Mouse (Mus musculus): Measurements from ENCODE around the gene Zfp706. TPM values are rescaled to one million over a fixed set of nuclear protein-coding genes. Genes with fewer than 3 reads are reported as not detected.

The Zfp706 gene
- total RNA-seq, 2 experiments from 2014 or later: 214 to 217 TPM

DNA sequence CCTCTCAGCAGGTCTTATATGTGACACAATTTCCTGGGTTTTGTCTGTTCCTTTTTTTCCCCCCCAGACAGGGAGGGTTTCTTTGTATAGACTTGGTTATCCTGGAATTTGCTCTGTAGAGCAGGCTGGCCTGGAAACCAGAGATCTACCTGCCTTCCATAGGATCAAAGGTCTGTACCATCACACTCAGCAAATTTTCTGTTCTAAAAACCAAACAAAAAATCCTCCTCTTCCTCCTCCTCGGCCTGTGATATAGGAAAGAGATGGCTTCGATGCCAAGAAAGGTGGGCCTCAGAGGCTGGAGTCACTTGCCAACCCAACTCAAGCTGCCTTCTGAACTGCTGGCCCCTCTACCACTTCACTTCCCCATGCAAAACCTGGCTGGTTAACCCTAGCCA is 18.9 kb downstream of the Zfp706 start:
- Histone ChIP-seq H3K27ac (0 out of 2 replicates have a peak overlapping the region, but pooled peaks have one; percentile 32), H3K4me3 (no peak overlapping the region)
- no peak for TF ChIP-seq CTCF (IDR thresholded peaks at IDR 0.05)
- intact Hi-C loops (cut with DNase I): no loop called here
- DNase-seq (ENCODE audit: extremely low spot score in 1 of 2, low spot score in 2 of 2): no peak

DNA sequence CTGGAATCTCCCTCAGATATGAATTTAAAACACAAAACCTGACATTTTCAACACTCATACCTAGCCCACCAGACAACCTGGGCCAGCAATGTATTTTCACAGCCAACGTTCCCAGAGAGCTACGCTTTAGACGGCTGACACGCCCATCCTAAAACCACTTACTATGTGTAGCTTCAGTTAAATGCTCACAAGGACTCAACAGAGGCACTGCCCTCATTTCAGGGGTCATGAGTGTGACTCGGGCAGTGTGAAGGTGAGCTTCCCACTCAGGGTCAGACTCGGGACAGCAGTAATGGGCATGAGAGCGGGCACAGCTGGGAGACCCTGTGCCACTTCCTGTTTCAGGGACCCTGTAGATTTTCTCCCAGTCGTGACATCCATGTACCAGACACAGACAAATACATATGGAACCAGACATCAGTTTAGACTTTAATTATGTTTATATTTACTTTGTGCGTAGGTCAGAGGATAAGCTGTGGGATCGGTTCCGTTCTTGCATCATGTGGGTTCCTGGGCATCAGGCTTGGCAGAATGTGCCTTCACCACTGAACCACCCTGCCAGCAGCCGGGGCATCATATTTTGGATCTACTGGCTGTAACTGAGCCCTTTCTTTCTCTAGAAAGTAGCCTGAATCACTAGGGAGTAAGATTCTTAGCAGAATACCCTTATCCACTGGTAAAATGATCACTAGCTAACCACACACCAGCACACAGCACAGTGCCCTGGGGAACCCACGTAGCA is 19.4 kb downstream of the Zfp706 start:
- no peak for TF ChIP-seq CTCF (IDR thresholded peaks at IDR 0.05)
- intact Hi-C loops (cut with DNase I): no loop called here
- Histone ChIP-seq H3K4me3 (no peak overlapping the region), H3K27ac (peak overlapping the region; percentile 70)
- no peak for DNase-seq (ENCODE audit: extremely low spot score in 1 of 2, low spot score in 2 of 2)

DNA sequence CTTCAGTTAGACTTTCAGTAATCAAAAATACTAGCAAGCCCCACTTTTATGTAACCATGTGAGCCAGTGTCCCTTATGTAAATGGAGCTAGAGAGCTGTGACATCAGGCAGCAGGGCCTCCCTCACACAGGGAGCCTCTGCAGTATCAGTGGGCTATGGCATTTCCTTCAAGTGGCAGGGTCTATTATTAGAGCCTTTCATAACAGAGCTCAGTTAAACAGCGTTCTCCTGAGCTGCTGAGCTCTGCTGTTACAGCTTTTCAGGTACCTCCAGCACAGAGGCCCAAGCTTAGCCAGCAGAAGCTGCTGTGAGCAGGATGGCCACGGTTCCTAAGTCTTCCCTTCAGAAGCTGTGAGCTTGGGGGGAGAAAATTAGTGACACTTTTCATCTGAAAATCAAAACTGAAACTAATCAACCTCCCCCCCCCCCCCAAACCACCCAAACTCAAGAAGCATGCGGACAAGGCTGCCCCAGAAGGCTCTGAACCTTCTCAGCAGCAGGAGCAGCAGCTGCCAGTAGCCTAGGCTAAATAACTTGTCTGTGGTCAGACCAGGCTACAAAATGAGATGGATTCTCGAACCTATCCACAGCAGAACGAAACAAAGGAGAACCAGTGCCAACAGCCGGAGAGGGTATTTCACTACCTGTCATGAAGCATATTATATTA is 20.2 kb downstream of the Zfp706 start:
- peak; percentile 29 to 51 for DNase-seq (ENCODE audit: extremely low spot score in 1 of 2, low spot score in 2 of 2)
- TF ChIP-seq CTCF (IDR thresholded peaks at IDR 0.05): no peak
- H3K4me3 ChIP-seq: no peak overlapping the region
- peak overlapping the region; percentile 70 for H3K27ac ChIP-seq
- intact Hi-C loops (cut with DNase I): no loop called here

DNA sequence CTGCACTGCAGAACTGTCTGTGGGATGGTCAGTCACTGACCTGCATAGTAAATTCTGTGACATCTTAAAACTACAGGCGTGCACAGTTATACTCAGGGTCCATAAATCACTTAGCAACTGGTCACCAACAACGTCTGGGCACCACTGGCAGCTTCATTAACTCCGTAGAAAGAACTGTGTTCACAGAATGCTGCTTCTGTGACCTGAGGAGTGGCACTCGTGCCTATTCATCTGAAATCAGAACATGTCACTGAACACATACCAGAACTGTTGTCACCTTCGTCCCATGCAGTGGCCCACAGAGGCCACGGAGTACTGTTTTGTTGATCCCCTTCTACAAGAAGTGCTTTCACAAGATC is 22.0 kb downstream of the Zfp706 start:
- Histone ChIP-seq H3K4me3 (no peak overlapping the region), H3K27ac (peak overlapping the region; percentile 19; the same call in 1 of the 2 replicates)
- no peak for TF ChIP-seq CTCF (IDR thresholded peaks at IDR 0.05)
- intact Hi-C loops (cut with DNase I): no loop called here
- DNase-seq (ENCODE audit: extremely low spot score in 1 of 2, low spot score in 2 of 2): no peak

DNA sequence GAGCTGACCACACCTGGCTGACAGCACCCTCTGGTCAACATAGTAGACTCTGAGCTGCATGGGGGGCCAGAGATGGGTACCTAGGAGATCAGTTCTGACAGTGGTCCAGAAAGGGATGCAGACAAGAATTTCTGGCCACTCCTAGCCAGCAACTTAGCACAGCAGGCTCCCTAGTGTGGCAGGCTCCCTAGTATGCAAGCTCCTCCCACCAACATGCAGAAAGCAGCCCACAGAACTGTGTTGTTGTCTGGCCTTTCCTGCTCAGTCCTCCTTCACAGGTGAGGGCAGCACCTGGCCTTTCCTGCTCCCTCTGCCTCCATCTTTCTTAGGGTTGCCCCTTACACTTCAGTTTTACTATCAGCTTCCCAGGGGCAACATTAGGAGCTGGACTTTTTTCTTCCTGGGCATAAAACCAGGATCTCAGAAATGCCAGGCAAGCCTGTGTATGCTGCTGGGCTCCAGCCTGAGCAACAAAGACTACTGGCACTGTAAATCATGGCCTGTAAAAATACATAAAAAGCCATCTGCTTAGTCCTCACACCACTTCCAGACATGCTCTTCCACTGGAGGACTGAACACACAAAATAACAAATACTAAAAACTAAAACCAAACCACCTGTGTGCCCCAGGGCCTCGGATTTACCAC is 22.5 kb downstream of the Zfp706 start:
- no peak for TF ChIP-seq CTCF (IDR thresholded peaks at IDR 0.05)
- Histone ChIP-seq H3K27ac (peak overlapping the region; percentile 19; the same call in 1 of the 2 replicates), H3K4me3 (no peak overlapping the region)
- intact Hi-C loops (cut with DNase I): no loop called here
- no peak for DNase-seq (ENCODE audit: extremely low spot score in 1 of 2, low spot score in 2 of 2)

DNA sequence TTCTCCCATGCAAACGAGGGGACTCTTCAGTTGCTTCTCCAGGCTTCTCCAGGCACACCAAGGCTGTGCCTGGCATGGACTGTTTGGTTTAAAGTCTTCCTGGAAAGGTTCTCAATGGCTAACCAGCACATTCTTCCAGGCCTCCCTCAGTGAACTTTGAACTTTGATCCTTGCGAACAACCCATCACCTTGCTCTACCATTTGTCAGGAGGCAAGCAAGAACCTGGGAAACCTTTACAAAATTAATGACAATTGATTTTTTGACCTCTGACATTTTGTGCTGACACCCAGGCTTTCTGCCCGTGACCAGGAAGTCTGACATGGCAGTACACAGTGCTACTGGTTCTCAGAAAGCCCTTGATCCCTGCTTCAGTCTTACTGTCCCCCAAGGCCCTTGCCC is 24.1 kb downstream of the Zfp706 start:
- intact Hi-C loops (cut with DNase I): no loop called here

DNA sequence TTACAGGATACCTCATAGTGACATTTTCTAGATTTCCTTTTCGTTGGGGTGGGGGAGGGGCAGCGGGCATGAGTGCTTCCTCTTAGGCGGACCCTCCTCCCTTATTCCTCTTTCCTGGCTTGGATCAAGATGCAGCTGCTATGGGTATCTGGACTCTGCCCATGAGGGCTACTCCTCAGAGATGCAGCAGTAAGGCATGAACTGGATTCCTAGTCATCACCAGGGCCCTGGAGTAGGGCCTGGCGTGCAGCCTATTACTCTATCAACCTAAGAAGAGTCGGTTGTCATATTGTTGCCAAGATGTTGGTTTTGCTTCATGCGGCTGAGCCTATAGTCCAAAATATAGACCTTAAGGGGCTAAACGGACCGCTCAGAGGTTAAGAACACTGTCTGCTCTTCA is 27.3 kb downstream of the Zfp706 start:
- intact Hi-C loops (cut with DNase I): no loop called here
- H3K27ac ChIP-seq: peak overlapping the region; percentile 89

More for the DNA sequence above, 24.1 kb downstream of the Zfp706 start:
- H3K27ac ChIP-seq: no peak overlapping the region
- no peak for DNase-seq (ENCODE audit: extremely low spot score in 1 of 2, low spot score in 2 of 2)
- H3K4me3 ChIP-seq: no peak overlapping the region
- no peak for TF ChIP-seq CTCF (IDR thresholded peaks at IDR 0.05)

DNA sequence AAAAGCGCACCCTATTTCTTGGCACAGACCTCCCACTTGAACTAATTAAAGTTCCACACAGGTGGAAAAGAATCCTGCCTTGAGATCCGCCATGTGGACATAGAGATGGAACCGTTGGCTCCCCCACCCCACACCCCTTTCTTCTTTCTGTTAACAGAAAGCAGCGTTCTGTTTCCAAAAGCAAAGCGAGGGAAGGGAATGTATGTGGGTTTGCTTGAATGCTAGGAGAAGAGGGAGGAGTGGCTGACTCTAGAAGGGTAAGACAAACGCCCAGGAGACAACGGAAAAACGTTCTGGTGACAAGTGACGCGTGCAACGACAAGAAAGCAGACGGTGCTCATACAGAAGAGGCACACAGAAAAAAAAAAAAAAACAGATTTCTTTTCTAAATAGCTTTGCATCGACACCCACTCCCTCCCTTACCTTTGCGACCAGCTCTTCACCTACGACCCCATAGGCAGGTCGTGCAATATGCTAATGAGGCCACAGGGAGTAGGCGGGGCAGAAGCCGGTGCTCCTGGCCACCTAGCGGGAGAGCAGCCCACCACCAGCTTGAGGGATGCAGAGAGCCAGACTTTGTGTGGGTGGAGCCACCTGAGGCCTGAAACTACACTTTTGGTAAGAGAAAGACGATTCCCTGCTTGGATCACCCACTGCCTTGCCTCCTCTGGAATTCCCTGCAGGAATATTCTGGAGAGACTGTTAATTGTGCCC is 27.9 kb downstream of the Zfp706 start:
- Histone ChIP-seq H3K27ac (peak overlapping the region; percentile 89), H3K4me3 (peak overlapping the region; percentile 40)
- peak; percentile 61 to 73 for DNase-seq (ENCODE audit: extremely low spot score in 1 of 2, low spot score in 2 of 2)
- TF ChIP-seq CTCF (IDR thresholded peaks at IDR 0.05): peak; percentile 47
- intact Hi-C loops (cut with DNase I): no loop called here

More for the DNA sequence above, 27.3 kb downstream of the Zfp706 start:
- peak overlapping the region; percentile 40 for H3K4me3 ChIP-seq
- DNase-seq (ENCODE audit: extremely low spot score in 1 of 2, low spot score in 2 of 2): no peak
- TF ChIP-seq CTCF (IDR thresholded peaks at IDR 0.05): no peak

DNA sequence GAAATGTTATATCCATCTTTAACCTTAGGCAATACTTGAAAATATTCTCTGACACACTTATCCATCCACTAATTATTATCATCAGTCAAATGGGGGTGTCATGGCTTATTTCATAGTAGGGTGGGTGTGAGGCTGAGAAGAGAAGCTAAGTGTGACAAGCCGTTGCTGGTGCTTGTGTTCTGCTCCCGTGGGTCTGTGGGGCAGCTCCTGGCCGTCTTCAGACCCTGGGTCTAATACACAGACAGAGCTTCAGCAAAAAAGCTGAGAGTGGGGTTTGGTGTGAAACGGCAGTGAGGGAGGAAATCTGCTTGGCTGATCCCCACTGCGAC is 28.4 kb downstream of the Zfp706 start:
- no peak for DNase-seq (ENCODE audit: extremely low spot score in 1 of 2, low spot score in 2 of 2)
- peak overlapping the region; percentile 89 for H3K27ac ChIP-seq
- intact Hi-C loops (cut with DNase I): no loop called here
- no peak for TF ChIP-seq CTCF (IDR thresholded peaks at IDR 0.05)
- H3K4me3 ChIP-seq: peak overlapping the region; percentile 40

DNA sequence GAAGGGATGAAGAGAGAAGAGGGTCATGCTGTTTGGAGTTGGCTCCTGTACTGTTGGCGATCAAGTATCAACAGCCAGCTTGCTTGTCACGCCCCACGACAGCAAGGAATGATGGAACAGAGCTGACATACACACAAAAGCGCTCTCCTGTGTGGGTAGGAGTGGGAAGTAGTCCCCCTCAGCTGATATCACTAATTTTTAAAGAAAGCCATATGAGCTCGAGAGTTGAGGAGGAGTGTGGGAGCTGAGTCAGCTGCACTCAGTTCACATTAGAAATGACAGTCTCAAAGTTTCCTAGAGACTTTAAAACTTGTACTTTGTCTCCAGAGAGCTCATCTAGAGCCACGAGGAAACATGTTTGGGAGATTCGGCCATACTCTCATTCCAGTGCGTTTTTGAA is 29.8 kb downstream of the Zfp706 start:
- no peak for DNase-seq (ENCODE audit: extremely low spot score in 1 of 2, low spot score in 2 of 2)
- Histone ChIP-seq H3K4me3 (no peak overlapping the region), H3K27ac (no peak overlapping the region)
- intact Hi-C loops (cut with DNase I): no loop called here
- no peak for TF ChIP-seq CTCF (IDR thresholded peaks at IDR 0.05)

DNA sequence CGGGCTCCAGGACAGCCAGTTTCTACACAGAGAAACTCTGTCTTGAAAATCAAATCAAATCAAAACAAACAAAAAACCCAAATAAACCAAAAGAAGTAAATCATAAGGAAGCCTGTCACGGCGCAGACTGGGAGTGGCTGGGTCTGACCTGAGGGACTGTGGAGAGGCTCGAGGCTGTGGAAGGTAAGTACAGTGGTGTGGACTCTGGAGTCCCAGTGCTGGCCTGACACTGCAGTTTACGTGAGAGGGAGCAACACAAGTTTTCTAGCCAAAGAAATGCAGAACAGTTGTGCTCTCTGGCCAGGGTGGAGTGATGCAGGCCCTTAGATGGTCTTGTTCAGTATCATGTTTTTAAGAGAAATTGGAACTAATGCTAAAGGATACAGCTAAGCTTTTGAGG is 31.9 kb downstream of the Zfp706 start:
- DNase-seq (ENCODE audit: extremely low spot score in 1 of 2, low spot score in 2 of 2): no peak
- Histone ChIP-seq H3K27ac (no peak overlapping the region), H3K4me3 (no peak overlapping the region)
- intact Hi-C loops (cut with DNase I): no loop called here
- TF ChIP-seq CTCF (IDR thresholded peaks at IDR 0.05): no peak

DNA sequence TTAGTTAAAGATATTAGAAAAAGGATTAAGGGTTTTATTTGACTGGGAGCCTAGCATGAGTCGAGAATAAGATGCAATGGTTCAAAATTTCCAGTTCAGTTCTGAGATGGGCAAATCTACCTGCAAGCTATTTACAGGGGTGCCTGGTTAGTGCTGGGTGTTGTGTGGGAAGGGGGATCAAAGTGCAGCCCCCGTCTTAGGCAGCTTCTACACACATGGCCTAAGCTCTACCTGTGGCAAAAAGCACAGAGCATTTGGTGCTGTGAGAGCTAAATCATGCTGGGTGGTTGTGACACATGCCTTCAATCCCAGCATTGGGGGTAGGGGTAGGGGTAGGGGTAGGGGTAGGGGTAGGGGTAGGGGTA is 32.3 kb downstream of the Zfp706 start:
- intact Hi-C loops (cut with DNase I): no loop called here
- H3K27ac ChIP-seq: no peak overlapping the region
- no peak for TF ChIP-seq CTCF (IDR thresholded peaks at IDR 0.05)
- no peak overlapping the region for H3K4me3 ChIP-seq
- DNase-seq (ENCODE audit: extremely low spot score in 1 of 2, low spot score in 2 of 2): no peak
